Mouse (Mus musculus): ENCODE measurements around the gene Cep55.

The Cep55 gene

DNA sequence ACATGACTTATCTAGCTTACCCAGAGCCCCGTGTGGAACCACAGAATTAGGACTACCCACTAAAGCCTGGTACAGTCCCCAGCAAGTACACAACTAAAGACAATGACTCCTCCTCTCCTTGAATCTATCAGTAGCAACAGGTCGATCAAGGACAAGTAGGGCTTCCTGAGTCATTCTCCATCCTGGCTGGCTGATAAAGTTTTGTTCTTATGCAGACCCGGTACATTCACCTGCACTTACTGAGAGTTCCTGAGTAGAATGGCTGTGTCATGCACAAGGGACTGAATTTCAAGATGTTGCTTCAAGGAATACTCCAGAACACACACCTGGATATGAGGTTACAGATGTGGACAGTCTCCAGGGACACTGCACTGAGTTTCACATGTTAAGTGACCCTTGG is 9.6 kb upstream of the Cep55 start:
- DNase-seq (ENCODE audit: low spot score), result no peak

DNA sequence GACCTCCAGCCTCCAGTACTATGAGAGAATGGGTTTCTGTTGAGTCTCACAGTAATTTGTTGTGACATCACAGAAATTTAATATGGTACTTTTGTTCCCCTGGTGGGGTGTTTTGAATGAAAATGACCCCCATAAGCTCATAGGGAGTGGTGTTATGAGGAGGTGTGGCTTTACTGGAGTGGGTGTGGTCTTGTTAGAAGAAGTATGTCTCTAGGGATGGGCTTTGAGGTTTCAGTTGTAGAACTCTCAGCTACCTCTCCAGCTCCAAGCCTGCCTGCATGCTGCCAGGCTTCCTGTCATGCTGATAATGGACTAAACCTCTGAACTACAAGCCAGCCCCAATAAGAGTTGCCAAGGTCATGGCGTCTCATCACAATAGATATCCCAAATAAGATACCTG is 5.1 kb upstream of the Cep55 start:
- no peak for DNase-seq (ENCODE audit: low spot score)

DNA sequence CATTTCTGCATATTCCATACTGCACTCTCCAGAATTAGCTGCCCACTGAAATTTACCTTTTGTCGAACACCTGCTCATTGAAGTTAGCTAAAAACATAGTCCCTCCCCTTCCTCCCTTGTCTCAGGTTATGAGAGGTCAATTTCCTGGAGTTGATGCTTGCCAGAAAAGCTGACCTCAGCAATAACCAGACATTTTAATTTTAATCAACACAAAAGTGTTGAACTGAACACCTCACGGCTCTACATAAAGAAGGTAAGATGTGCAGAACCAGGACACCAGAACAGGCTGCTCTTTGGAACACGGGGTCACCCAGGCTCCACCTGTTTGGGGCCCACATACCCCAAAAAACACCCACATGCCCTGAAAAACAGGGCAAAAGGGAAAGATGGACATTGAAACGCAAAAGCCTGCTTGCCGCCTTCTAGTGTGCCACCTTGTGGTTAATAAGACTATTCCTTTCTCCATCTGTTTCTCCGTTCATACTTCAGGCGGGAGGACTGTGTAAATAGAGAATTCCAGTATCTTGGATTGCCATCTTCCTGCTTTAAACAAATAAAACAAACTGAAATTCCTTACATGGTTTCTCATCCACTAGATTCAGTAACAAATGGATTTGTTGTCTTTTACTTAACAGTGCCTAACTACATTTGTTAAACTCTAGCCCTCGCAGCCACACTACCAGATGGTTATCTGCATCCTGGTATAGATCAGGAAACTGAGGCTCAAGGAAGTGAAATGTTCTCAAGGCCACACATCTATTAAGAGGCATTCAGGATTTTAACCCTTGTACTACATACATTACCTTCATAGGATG is 1.4 kb upstream of the Cep55 start:
- no peak for DNase-seq (ENCODE audit: low spot score)

DNA sequence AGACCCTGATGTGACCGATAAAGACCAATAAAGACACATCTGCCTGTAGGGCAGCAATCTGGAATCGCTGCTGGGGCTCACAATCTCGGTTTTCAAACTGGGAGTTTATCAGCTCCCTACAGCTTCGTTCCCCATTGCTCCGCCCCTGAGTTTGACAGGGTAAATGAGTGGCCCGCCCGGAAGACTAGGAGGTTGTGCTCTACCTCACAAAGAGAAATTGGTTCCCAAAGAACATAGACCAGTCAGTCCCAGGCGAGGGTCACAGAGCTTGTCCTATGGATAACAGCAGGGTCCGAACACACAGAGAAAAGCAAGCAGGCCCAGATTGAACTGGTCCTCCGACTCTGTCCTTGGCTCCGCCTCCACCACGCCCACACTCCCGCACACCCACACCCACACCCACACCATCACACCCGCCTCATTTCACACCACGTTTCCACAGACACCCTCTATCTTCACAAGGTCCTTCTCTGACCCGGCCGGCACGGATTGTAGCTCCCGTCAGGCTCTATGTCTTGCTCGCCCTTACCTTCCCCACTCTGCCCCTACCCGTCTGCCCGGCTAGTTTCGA is 577 bp upstream of the Cep55 start:
- peak; percentile 59 for DNase-seq (ENCODE audit: low spot score)

DNA sequence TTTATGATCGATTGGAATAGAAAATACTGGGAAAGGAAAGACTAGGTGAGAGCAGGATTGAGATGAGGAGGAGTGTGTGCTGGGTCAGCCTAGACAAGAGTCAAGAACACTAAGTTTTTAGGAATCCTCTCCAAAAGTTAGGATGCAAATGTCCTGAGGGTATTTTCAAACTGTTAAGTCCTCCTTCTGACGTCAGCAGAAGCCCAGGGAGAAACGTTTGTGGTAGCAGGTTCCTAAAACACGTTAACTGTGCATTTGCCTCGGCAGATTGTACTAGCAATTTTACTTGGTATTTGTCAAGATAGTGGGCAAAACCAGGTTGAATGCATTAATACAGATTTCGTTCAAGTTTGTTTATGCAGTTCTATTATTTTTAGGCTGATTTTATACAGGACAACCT is 987 bp downstream of the Cep55 start:
- no peak for DNase-seq (ENCODE audit: low spot score)

DNA sequence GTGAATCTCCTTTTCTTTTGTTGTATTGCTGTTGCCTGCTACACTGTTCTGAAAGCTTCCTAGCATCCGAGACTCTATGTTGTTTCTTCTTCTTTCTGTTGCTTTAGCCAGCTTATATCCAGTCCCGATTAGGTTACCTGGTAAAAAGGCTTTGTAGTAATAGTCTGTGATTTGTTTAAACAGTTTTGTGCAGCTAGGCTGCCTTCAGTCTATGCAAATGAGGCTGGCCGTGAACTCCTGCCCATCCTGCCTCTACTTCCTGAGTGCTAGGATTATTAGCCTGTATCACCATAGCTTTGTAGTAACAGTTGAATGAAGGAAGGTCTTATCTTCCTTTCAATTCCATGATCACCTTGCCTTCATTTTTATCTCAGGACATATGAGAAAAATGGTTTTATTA is 1.5 kb downstream of the Cep55 start:
- no peak for DNase-seq (ENCODE audit: low spot score)

DNA sequence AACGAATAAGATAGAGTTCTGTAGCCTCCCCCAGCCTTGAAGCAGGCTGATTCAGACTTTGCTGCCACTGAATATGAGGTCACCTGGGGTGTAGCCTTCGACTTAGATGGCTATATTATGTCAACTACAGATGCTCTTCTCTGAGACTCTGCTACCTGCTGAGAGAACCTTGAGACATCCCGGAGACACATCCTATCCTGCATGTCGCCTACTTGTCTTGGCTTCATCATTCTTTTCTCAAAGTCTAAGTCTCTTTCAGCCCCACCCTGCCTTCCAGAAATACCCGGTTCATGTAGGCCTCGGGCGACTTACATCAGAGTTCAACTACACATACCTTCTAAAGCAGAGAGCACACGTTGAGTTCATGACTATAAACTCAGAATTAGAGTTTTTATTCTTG is 2.1 kb downstream of the Cep55 start:
- DNase-seq (ENCODE audit: low spot score), result no peak

DNA sequence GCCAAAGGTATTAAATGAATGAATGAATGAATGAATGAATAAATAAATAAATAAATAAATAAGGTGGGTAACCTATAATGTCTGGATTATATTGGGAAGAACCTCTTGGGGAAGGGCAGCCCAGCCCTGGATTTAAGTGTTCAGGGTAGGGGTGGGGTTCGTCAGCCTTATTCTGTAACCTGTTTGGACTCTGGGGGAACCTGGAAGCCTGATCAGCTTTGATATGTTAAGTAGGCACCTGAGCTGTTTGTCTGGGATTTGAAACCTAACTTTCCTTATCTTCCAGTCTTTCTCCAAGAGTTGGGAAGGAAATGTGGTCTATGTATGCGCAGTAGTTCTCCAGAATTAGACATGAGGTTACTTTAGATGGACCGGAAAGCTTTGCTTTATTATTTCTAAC is 8.4 kb downstream of the Cep55 start:
- no peak for DNase-seq (ENCODE audit: low spot score)

DNA sequence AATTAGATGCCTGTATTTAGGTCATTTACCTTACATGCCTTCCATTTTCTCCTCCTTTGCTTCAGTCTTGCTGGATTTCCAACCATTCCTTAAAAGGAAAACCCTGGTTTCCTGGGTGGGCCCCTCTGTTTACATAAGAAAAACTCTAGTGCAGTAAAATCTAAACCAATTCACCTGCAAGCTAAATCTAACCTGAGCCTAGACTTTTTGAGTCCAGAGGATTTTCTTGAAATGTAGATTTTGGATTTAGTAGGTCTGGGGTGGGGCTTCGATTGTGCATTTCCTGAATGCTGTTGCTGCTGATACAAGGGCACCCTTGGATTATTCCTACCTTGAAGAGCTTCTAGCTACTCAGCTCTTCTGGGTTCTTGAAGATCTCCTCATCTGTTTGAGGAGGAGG is 9.2 kb downstream of the Cep55 start:
- DNase-seq (ENCODE audit: low spot score), result no peak

DNA sequence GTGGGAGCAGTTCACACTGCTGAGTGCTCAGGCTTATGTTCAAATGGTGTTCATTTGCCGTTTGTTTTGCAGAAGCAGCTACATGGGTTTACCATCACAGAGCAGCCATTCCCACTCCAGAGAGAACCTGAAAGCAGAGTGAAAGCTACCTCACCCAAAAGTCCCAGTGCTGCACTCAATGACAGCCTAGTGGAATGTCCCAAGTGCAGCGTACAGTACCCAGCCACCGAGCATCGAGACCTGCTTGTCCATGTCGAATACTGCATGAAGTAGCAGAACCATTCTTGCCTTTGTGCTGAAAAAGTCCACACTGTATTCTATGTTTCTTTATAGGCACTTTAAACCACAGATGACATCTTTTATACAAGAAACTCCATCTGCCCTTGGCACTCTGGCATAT is 18.4 kb downstream of the Cep55 start:
- no peak for DNase-seq (ENCODE audit: low spot score)

DNA sequence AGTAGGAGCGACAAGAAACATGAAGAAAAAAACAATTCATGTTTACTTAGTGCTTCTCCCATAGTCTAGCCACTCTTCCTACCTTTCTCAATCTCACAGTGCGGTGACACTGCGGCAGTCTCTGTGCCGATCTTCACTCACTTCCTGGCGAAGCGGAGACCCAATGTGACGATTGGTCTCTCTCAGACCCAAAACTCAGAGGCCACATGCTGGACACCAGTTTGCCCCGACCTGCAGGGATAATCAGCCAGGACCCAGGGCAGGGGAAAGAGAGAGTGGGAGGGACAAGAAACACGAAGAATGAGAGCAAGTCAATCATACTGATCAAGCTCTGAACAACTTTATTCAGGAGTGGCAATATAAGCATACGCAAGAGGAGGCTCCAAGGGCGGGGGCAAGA is 20.2 kb downstream of the Cep55 start:
- no peak for DNase-seq (ENCODE audit: low spot score)

DNA sequence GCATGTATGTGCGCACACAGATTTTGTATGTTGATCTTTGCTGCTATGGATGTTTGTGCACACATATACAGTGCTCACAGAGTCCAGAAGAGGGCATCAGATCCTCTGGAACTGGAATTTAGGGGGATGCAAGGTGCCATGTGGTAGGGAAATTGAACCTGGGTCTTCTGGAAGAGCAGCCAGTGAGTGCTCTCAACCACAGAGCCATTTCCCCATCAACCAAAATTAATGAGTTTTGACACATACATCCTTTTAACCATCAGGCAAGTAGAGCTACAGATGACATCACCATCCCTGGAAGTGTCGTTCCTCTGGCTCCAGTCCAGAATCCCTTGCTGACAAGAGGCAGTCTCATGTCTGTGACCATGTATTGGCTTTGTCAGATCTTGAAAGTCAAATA is 21.4 kb downstream of the Cep55 start:
- no peak for DNase-seq (ENCODE audit: low spot score)

DNA sequence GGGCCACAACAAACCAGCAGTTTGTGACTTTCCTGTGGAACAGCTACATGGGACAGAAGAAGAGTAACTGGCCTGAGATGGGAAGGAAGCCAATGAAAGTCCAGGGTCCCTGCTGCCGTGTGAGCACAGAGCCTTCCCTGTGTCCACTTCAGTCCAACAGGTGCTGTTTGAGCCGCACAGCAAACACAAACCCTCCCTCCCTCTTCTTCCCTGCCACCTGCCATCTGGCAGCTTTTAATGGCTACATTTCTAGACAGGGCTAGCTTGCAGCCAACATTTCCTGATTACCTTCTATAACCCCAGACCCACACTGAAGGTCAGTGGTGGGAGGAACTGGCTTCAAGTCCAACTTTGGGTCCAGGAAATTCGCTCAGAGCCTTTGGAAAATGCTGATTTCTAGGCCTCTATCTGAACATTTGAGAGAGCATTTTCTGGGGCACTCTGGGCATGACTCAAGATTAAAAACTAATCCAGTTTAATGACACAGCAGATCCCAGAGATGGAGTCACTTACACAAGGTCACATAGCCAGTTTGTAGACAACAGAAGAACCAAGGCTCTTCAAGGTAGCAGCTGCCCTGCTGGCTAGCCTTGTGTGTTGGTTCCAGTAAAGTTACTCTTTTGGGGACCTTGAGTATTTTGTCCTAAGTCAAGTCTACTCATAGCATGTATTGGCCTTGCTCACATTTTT is 23.2 kb downstream of the Cep55 start:
- DNase-seq (ENCODE audit: low spot score), result no peak

DNA sequence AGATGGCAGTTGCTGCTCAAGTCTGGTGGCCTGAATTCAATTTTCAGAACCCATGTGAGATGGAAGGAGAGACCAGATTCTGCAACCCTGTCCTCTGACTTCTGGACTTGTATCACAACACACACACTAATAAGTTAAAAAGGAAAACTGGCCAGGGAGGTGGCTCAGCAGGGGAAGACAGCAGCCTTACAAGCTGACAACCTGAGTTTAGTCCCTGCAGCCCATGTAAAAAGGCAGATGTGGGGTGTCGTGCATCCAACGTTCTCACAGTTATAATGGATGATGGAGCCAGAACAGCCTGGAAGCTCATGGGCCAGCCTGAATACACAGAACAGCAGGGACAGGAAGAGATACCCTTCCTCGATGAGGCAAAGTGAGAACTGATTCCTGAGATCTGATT is 26.6 kb downstream of the Cep55 start:
- no peak for DNase-seq (ENCODE audit: low spot score)

DNA sequence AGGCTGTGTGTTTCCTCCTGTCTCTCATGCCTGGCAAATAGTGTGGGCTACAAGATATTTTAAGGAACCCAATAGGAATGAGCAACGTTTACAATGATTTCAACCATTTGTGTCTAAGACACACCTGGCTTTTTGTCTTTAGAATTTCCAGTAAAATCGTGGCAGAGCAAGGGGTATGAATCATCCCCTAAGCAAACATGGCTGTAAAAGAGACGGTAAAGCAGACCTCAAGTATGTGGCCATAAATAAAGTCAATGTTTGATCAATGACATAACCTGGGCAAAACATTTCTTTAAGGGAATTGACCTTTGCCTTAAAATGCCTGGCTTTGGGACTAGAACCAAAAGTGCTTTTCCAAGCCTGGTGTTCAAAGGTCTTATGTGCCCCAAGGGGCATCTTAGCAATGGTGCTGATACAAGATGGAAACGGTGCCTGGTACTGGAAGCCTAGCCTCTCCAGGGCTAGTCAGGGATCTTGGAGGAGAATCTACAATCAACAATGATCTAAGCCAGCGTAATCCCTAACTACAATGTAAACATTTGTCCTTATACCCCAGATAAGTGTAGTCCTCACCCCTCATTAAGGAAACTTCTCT is 28.2 kb downstream of the Cep55 start:
- no peak for DNase-seq (ENCODE audit: low spot score)

DNA sequence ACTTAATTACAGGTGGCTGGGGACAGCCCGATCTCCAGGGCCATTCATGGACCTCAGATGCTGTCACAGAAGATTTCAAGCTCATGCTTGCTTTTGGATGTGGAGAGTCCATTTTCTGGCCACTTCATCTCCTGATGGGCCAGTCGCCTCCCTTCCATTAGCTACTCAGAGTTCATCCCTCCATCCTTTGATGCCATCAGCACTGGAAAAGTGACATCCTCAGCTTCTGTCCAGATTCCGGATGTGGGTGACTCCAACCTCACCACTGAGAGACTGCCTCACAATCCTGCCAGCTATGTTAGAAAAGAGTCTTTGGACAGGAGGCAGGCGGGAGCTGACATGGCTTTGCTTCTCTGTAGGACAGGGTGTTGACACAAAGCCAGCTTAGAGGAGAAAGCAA is 31.0 kb downstream of the Cep55 start:
- no peak for DNase-seq (ENCODE audit: low spot score)

DNA sequence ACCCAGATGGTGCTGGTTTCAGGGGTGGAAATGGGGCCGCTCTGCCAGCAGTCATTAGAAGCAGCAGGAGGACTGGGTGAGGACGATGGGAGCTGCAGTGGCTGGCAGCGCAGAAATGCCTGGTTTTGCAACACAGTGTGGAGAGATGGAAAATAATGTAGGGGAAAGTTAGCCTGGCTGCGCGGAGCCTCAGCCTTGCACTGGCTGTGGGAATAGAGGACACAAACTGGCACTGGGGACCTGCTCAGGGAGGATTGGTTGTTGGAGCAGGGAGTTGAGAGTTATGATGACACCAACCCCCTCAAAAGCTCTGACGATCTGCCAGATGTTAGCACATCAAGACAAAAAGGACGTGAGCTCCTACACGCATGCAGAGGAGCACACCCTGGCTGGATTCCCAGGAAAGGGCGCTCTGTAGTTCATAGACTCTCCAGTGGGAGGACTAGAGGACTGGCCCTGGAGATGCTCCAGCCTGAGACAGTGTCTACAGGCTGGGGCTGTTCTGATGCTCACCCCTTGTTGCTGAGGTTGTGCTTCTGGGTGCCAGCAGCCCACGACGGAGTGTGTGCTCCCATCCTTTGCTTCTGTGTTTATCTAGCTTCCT is 32.2 kb downstream of the Cep55 start:
- peak; percentile 58 for DNase-seq (ENCODE audit: low spot score)

DNA sequence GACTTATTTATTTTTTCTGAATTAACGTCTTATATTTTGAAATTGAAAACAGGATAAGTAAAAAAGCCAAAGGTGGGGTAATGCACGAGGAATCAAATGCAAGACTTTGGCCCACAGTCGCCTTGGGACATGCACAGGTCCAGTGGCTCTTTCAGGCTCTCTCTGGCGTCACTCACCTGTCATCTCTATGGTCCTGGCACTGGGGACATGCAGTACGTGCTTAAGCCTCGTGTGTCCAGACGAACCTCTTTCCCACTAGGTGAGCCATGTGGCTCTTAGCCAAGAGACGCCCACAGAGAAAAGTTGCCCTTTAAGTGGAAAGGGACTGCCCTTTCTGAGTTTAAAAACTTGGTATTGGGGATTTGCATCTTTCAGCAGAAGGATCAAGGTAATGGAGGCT is 34.5 kb downstream of the Cep55 start:
- no peak for DNase-seq (ENCODE audit: low spot score)

DNA sequence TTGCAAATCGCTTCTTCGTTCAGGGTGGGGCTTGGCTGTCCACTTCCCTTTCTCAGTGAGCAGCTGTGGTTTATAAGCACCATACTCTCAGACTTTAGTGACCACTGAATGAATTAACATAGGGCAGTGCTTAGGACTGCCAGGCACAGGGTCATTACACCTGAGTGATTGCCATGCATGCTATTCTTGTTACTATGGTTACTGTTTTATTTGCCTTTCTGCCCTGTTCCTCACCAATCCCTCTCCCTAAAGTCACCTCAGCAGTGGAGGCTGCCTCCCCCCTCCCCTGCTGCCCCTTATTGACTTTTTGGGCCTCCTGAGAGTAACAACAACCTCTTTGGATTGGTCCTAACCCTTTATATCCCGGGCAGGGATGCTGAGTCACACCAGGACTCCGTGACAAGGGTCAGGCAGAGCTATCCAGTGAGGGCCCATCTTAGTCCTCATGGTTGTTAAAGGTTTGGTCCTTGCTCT is 36.7 kb downstream of the Cep55 start:
- no peak for DNase-seq (ENCODE audit: low spot score)

DNA sequence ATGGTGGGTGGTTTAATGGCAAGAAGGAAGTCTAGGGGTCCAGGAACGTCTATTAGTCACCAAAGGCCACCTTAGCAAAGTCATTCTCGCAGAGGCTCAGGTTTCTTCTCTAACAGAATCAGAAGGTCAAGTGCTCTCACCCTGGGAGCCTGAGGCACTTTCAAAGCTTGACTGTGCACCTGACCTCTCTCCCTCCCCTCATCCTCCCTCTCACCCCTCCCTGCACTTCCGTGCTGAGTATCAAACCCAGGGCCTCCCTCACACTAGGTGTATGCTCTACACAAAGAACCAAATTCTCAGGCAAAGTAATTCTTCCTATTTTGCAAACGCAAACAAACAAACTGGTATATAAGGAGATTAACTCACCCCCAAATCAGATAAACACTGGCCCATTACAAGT is 41.4 kb downstream of the Cep55 start:
- no peak for DNase-seq (ENCODE audit: low spot score)

DNA sequence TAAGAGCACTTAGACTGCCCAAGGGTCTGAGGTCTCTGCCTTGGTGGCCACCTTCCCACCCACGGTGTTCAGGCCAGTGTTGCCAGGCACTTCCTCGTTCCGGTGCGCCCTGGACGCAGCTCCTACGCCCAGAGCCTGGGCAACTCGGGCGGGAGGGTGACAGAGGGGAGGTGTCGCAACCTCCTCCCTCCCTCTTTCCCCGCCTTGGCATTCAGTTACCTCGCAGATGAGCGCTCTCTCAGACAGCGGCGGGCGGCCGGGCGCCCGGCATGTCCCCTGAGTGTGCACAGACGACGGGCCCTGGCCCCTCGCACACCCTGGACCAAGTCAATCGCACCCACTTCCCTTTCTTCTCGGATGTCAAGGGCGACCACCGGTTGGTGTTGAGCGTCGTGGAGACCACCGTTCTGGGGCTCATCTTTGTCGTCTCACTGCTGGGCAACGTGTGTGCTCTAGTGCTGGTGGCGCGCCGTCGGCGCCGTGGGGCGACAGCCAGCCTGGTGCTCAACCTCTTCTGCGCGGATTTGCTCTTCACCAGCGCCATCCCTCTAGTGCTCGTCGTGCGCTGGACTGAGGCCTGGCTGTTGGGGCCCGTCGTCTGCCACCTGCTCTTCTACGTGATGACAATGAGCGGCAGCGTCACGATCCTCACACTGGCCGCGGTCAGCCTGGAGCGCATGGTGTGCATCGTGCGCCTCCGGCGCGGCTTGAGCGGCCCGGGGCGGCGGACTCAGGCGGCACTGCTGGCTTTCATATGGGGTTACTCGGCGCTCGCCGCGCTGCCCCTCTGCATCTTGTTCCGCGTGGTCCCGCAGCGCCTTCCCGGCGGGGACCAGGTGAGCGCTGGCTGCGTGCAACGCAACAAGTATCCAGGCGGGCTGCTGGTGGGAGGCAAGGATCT is 42.3 kb downstream of the Cep55 start, which contains the start of gene Ffar4:
Gene Ffar4 (plus strand): TSS at position 214 of the 901 bp plus-strand sequence.
- no peak for DNase-seq (ENCODE audit: low spot score)

All from ovary, postnatal 14 days (tissue).